In genomic region chr13:51407541-51408217, GRCm38 (mm10) we compare ENCODE assay signal across 10 mouse cellular contexts. TPM values are rescaled to one million over a fixed set of nuclear protein-coding genes. Genes with fewer than 3 reads are reported as not detected.
DNase-seq lines count a peak whose midpoint lies in the region; ATAC-seq and TF ChIP-seq lines count a peak whose summit lies in the region.
"Had no signal": no experiment of that assay in that cellular context is flagged by ENCODE, and none has a peak within 500 bp of the region (broad histone marks: within the 10 kb centered on the region; RNA-seq: fewer than 3 reads in every experiment).

No protein-coding gene starts in this region.

- H3K9ac ChIP-seq in kidney, postnatal 0 days (ENCODE audit: low read depth, low read length): no peak overlapping the region
- H3K9ac ChIP-seq in embryonic facial prominence, embryonic 13.5 days: peak overlapping the region; percentile 90
- H3K9ac ChIP-seq in hindbrain, embryonic 14.5 days: no peak overlapping the region
- H3K9ac ChIP-seq in neural tube, embryonic 11.5 days (ENCODE audit: low read length): no peak overlapping the region

- peak; percentile 59 for DNase-seq in kidney, postnatal 0 days (ENCODE audit: low spot score)
- DNase-seq in kidney, adult 11 months: no peak
- DNase-seq in hindbrain, embryonic 14.5 days (ENCODE audit: low spot score): no peak
- DNase-seq in neural tube, embryonic 11.5 days (ENCODE audit: low spot score): no peak
- DNase-seq in cerebellum, adult 9-11 months: no peak
- no peak for DNase-seq in left cerebral cortex, adult 8-10 months (ENCODE audit: low spot score in 2 of 2)
- DNase-seq: cerebellum, adult 11 months had no signal

- H3K4me1 ChIP-seq in kidney, postnatal 0 days (replicated peaks; ENCODE audit: insufficient read depth, low read length): no peaks in the 10 kb centered on the region; the same call in 1 of the 2 replicates
- peaks cover 39% of the 10 kb centered on the region for H3K4me1 ChIP-seq in embryonic facial prominence, embryonic 13.5 days
- H3K4me1 ChIP-seq in hindbrain, embryonic 14.5 days (replicated peaks; ENCODE audit: control insufficient read depth, insufficient read depth, low read length): peaks cover 11% of the 10 kb centered on the region; the same call in 1 of the 2 replicates
- H3K4me1 ChIP-seq in neural tube, embryonic 11.5 days (ENCODE audit: control insufficient read depth, insufficient read depth, low read length): peaks cover 5% of the 10 kb centered on the region; the same call in 1 of the 2 replicates

- no peaks in the 10 kb centered on the region for H3K27me3 ChIP-seq in kidney, postnatal 0 days (ENCODE audit: insufficient read depth, low read length)
- no peaks in the 10 kb centered on the region for H3K27me3 ChIP-seq in embryonic facial prominence, embryonic 13.5 days
- peaks cover 12% of the 10 kb centered on the region; the same call in 1 of the 2 replicates for H3K27me3 ChIP-seq in hindbrain, embryonic 14.5 days (ENCODE audit: control insufficient read depth, insufficient read depth, low read length)
- H3K27me3 ChIP-seq in neural tube, embryonic 11.5 days (ENCODE audit: control insufficient read depth, insufficient read depth, low read length): peaks cover 5% of the 10 kb centered on the region; the same call in 1 of the 2 replicates

- ATAC-seq in kidney, postnatal 0 days (replicated peaks; ENCODE audit: low FRiP score, low read depth): no peak
- no peak for ATAC-seq in embryonic facial prominence, embryonic 13.5 days (ENCODE audit: insufficient number of reproducible peaks, insufficient read depth, low FRiP score, low TSS enrichment, low read depth)
- ATAC-seq in hindbrain, embryonic 14.5 days (ENCODE audit: low FRiP score): no peak
- no peak for ATAC-seq in neural tube, embryonic 11.5 days (ENCODE audit: insufficient read depth, low FRiP score, low TSS enrichment)
- no peak for ATAC-seq in activated CD4-positive, CD25-positive, alpha-beta regulatory T cell, adult 4 months

- peak overlapping the region; percentile 49; the same call in 1 of the 2 replicates for H3K4me3 ChIP-seq in kidney, postnatal 0 days (replicated peaks; ENCODE audit: low read depth, low read length)
- peak overlapping the region; percentile 73 for H3K4me3 ChIP-seq in embryonic facial prominence, embryonic 13.5 days
- 0 out of 2 replicates have a peak overlapping the region, but pooled peaks have one; percentile 31 for H3K4me3 ChIP-seq in hindbrain, embryonic 14.5 days (replicated peaks; ENCODE audit: low read length)
- H3K4me3 ChIP-seq in neural tube, embryonic 11.5 days (ENCODE audit: low read depth, low read length): peak overlapping the region; percentile 32; the same call in 1 of the 2 replicates

- 39% methylated on average over 13 of the region's 13 CpGs for WGBS in kidney, postnatal 0 days
- 9% methylated on average over 13 of the region's 13 CpGs for WGBS in embryonic facial prominence, embryonic 13.5 days
- 29% methylated on average over 13 of the region's 13 CpGs for WGBS in hindbrain, embryonic 14.5 days
- 28% methylated on average over 13 of the region's 13 CpGs for WGBS in neural tube, embryonic 11.5 days

- peak overlapping the region; percentile 48; the same call in 1 of the 2 replicates for H3K27ac ChIP-seq in kidney, postnatal 0 days
- peak overlapping the region; percentile 92 for H3K27ac ChIP-seq in embryonic facial prominence, embryonic 13.5 days
- no peak overlapping the region for H3K27ac ChIP-seq in hindbrain, embryonic 14.5 days
- no peak overlapping the region for H3K27ac ChIP-seq in neural tube, embryonic 11.5 days (ENCODE audit: low read depth, low read length)

- peak overlapping the region; percentile 68 for H3K4me2 ChIP-seq in kidney, postnatal 0 days (ENCODE audit: low read length)
- peak overlapping the region; percentile 84 for H3K4me2 ChIP-seq in embryonic facial prominence, embryonic 13.5 days
- 0 out of 2 replicates have a peak overlapping the region, but pooled peaks have one; percentile 51 for H3K4me2 ChIP-seq in hindbrain, embryonic 14.5 days (replicated peaks)
- H3K4me2 ChIP-seq in neural tube, embryonic 11.5 days (ENCODE audit: low read depth): peak overlapping the region; percentile 42

- no peak for TF ChIP-seq CTCF in kidney, postnatal 0 days (IDR thresholded peaks at IDR 0.05; ENCODE audit: low read depth)

- no peaks in the 10 kb centered on the region for H3K36me3 ChIP-seq in kidney, postnatal 0 days (ENCODE audit: insufficient read depth, low read length)
- no peaks in the 10 kb centered on the region for H3K36me3 ChIP-seq in embryonic facial prominence, embryonic 13.5 days
- no peaks in the 10 kb centered on the region for H3K36me3 ChIP-seq in hindbrain, embryonic 14.5 days (replicated peaks; ENCODE audit: control insufficient read depth, insufficient read depth)
- H3K36me3 ChIP-seq in neural tube, embryonic 11.5 days (ENCODE audit: control insufficient read depth, insufficient read depth, low read length): no peaks in the 10 kb centered on the region
- H3K36me3 ChIP-seq: G1E had no signal

- no peaks in the 10 kb centered on the region for H3K9me3 ChIP-seq in kidney, postnatal 0 days (replicated peaks; ENCODE audit: low read length)
- no peaks in the 10 kb centered on the region for H3K9me3 ChIP-seq in embryonic facial prominence, embryonic 13.5 days
- no peaks in the 10 kb centered on the region for H3K9me3 ChIP-seq in hindbrain, embryonic 14.5 days (ENCODE audit: control insufficient read depth, low read length)
- no peaks in the 10 kb centered on the region for H3K9me3 ChIP-seq in neural tube, embryonic 11.5 days (ENCODE audit: control insufficient read depth, low read length)

RNA-seq across cellular contexts. Expression of gene S1pr3, which starts 0.8 kb away (rescaled TPM):
- 36.7 and 37.5 TPM in 2 replicates for polyA plus RNA-seq in kidney, postnatal 0 days (2015; fragmentation: Nextera tagmentation; extraction: Ambion mirVana)
- polyA plus RNA-seq in embryonic facial prominence, embryonic 13.5 days (2015; fragmentation: Nextera tagmentation; extraction: Ambion mirVana): 147 and 152 TPM in 2 replicates
- polyA plus RNA-seq in hindbrain, embryonic 14.5 days (2014; fragmentation: Nextera tagmentation; extraction: Ambion mirVana): 14.4 and 14.6 TPM in 2 replicates
- polyA plus RNA-seq in neural tube, embryonic 11.5 days (2014; fragmentation: Nextera tagmentation; extraction: Ambion mirVana): 52.2 and 55.8 TPM in 2 replicates
- under 1 TPM in 1 of 2 experiments, not detected in 1; 0.17 TPM for polyA plus RNA-seq in activated CD4-positive, CD25-positive, alpha-beta regulatory T cell, adult 4 months (2017; shearing (Covaris generic))
- total RNA-seq in left cerebral cortex, adult 8-10 months (2022): 1 to 10 TPM; 5.3 to 7.1 (median 6.3) TPM
- polyA plus RNA-seq: G1E had no signal

Comparison
In these comparisons a context has a peak if more than half of its experiments do, and no peak if none do; other contexts are left out.
1. H3K27ac ChIP-seq: peak in kidney, postnatal 0 days (single experiment) and embryonic facial prominence, embryonic 13.5 days (single experiment); none in hindbrain, embryonic 14.5 days (single experiment) and neural tube, embryonic 11.5 days (single experiment).
2. RNA of gene S1pr3, which starts 0.8 kb away (polyA plus RNA-seq): 147 to 152 TPM in embryonic facial prominence, embryonic 13.5 days, 52.2 to 55.8 TPM in neural tube, embryonic 11.5 days, 36.7 to 37.5 TPM in kidney, postnatal 0 days and 14.4 to 14.6 TPM in hindbrain, embryonic 14.5 days; 0.17 TPM in activated CD4-positive, CD25-positive, alpha-beta regulatory T cell, adult 4 months; every median in the first group is over 10 times any median in the second.
3. Peak in every context shown above with its lines, with median percentiles within 50 percentile points of each other: H3K4me2 ChIP-seq and H3K4me3 ChIP-seq.